In the genomic region with DNA sequence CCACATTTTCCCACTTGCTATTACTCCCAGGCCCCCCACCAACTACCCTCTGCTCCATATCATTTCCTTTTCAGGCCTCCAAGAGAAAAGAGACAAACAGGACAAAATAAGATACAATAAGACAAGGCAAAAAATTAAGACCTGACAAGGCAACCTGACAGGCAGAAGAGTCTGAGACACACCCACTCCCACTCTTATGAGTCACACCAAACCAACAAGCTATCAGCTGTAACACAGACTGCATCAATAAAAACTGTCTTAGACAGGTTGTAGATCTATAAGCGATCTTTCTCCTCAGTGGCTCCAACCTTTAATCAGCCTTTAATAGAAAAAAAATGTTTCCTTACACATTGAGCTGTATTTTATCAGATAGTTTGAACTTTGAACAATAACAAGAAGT, we compare ENCODE assay signal across 15 mouse cellular contexts.
"Had no signal": no experiment of that assay in that cellular context is flagged by ENCODE, and none has a peak within 500 bp of the region (broad histone marks: within the 10 kb centered on the region; RNA-seq: fewer than 3 reads in every experiment).

No protein-coding gene starts in this region.

- H3K4me1 ChIP-seq: neural tube, embryonic 13.5 days; neural tube, embryonic 15.5 days; stomach, embryonic 15.5 days had no signal

- H3K9ac ChIP-seq: neural tube, embryonic 13.5 days; neural tube, embryonic 15.5 days; stomach, embryonic 15.5 days had no signal

- DNase-seq: retina, postnatal 1 day; right cerebral cortex, postnatal 14 days; right cerebral cortex, postnatal 25 days; right cerebral cortex, postnatal 4 days; spleen, adult 18-20 months; thymus, adult 18-20 months; thymus, adult 2 months; thymus, postnatal 14 days; thymus, postnatal 25 days; thymus, postnatal 36 days; thymus, postnatal 4 days had no signal

- H3K27me3 ChIP-seq: neural tube, embryonic 13.5 days; neural tube, embryonic 15.5 days; stomach, embryonic 15.5 days had no signal

- H3K36me3 ChIP-seq: neural tube, embryonic 13.5 days; neural tube, embryonic 15.5 days; stomach, embryonic 15.5 days had no signal

- H3K27ac ChIP-seq: neural tube, embryonic 13.5 days; neural tube, embryonic 15.5 days; stomach, embryonic 15.5 days; stomach, postnatal 0 days had no signal

- H3K9me3 ChIP-seq: neural tube, embryonic 13.5 days; neural tube, embryonic 15.5 days; stomach, embryonic 15.5 days had no signal

- H3K4me3 ChIP-seq: neural tube, embryonic 13.5 days; neural tube, embryonic 15.5 days; stomach, embryonic 15.5 days had no signal

- H3K4me2 ChIP-seq: neural tube, embryonic 13.5 days; neural tube, embryonic 15.5 days; stomach, embryonic 15.5 days had no signal
